Mouse (Mus musculus): Measurements from ENCODE around the gene 0610037L13Rik.
A peak's percentile ranks its signal among the peaks of the same experiment; 100 is the strongest.

Gene 0610037L13Rik

DNA sequence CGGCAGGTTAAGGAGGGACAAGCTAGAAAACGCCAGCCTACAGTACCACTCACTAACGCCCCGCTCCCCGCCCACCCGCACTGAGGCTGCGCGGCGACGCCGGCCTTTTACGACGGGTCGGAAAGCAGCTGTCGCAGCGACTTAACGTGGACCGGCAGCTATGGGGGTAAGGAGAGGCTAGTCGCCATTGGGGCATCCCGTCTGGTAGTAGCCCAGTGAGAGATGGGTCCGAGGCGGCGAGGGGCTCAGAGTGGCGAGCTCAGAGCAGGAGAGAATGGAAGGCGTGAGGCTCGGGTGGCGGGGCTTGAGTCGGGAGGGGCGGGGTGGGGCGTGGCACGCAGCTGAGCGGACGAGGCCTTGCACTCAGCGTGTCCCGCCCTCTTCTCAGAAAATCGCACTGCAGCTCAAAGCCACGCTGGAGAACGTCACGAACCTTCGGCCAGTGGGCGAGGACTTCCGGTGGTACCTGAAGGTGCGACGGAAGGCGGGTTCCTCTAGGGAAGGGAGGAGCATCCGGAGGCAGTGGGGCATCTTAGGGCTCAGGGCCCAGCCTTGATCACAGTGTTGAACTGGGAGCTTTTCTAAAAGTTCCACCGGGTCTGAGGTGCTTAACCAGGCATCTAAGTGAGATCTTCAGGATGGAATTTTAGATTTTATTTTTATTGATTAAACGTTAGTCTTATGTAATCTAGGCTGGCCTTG is at the start of gene 0610037L13Rik:
TSS of gene 0610037L13Rik (plus strand) at position 83 of the 702 bp plus-strand sequence.
- peak; percentile 93 for DNase-seq

DNA sequence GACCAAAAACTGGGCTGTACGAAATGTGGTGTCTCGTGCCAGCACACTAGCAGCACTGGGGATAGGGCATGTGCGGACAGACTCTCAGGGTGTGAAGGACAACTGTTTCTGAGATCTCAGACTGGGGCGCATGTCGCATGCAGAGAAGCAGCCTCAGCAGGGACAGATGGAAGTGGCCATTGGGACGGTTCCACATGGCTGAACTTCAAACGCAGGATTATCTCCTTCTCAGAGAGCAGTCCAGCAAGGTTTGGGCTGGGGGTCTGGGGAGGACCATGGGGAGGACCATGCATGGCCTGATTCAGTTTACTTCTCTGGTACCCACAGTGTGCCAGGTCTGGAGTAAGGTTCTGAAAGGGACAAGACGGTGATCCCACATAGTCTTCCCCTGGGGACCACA is 45.9 kb upstream of the 0610037L13Rik start:
- no peak for DNase-seq

DNA sequence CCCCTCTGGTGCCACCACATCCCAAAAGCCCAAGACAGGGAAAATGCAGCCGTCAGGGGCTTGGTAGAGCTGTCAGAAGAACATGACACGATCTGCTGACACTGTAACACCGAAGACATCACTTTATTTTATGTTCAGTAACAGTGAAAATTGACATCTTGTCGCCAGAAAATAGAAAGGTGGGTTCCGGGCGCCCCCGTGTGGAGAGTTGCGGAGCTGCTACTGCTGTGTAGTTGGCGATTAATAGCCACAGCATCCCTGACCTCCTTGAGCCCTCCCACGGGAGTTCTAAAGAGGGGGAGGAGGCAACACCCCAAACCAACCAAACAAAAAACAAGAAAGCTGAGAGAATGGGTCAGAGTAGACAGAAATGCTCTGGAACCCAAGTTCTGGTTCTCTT is 44.6 kb upstream of the 0610037L13Rik start:
- peak; percentile 75 for DNase-seq

DNA sequence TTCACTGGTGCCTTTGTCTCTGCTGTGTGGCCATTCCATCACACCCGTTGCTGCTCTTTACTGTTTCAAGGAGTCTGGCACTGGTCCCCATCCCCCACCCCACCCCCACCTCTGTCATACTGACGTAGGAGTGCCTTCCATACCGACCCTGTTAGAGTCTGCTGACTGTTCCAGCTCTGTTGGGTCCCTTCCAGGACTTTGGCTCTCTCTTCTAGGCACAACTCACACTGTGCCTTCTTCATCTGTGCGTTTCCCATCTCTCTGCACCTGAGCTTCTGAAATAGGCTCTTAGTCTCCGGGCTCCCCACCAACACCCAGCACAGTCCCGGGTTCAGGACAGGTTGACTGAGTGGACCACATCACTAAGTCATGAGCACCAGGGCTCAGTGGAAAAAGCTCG is 42.8 kb upstream of the 0610037L13Rik start:
- DNase-seq: no peak

DNA sequence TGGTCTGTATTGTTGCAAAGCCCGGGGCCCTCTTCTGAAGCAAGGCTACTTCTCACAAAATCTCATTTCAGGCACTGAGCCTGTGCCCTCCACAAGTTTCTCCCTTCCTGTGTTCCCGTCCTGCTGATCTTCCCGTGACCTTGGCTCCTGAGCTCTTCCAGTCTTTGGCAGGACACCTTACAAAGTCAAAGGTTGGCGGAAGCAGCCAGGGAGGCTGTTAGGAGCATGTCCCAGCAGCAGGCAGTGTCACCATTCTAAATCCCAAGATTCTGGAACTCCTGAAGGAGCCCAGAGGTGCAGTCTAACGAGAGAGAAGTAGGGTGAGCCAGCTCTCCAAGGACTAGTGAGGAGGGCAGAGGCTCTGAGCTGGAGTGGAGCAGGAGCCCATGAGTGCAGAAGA is 41.1 kb upstream of the 0610037L13Rik start:
- no peak for DNase-seq

DNA sequence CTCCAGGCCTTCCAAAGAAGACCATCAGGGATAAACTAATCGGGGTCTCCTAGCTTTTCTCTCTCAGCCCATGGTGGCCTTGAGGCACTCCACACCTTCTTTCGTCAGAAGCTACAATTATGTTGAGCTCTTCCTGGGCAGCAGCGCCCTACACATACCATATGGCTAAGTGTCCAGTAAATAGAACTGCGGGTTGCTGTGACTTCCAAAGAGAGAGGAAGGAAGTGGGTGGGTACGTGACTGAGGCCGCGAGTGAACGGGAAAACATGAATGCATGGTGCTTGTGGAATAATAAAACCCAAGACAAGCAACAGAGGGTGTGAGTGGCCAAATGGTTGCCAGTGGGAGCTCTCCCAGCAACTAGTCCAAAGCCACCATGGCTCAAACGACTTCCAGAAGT is 40.0 kb upstream of the 0610037L13Rik start:
- no peak for DNase-seq

DNA sequence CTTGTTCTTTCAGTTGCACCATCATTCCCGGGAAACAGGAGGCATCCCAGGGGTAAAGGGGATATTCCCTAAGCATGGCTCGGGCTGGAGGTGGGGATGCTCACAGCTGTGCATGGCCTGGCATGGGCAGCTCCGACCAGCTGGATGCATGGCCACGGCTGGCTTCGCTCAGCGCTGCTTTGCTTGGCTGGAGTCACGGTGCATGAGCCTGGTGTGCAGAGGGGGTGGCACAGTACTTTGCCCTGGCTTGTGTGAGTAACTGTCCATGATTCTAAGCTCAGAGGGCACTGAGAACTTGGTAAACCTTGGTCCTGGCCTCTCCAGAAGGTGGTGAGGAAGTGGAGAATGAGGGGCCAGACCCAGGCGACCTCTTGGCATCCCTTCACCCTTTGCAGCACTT is 39.5 kb upstream of the 0610037L13Rik start:
- DNase-seq: no peak

DNA sequence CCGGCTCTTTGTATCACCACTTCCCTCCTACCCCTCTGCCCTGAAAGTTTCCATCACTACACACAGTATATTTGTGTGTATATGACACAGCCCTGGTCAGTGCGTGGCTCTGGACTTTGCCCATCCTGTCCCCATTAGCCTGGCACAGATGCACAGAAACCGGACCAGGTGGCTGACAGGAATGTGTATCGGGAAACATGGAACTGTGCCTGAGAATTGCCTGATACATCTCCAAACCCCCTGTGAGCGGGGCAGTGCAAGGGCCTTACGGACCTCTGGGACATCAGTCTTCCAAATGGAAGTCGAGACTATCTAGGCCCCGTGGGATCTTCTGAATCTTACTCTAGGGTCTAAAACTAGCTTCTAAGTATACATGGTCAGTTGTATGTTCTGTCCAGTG is 36.3 kb upstream of the 0610037L13Rik start:
- no peak for DNase-seq

DNA sequence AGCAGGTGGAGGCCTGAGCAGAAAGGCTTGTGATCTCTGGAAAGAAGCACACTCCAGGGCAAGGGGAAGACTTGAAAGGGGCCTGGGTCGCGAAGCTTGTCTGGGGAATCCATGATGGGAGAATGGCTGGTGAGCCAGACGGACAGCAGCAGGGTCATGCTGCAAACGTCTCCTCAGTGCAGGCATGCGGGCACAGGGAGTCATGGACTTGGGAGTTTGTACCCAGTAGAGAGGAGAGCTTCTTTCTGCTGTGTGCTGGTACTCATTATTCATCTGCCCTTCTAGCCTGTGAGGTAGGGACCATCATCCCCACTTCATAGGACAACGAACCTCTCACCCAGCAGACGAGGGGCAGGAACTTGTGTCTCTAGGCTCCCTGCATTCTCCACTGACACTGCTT is 35.8 kb upstream of the 0610037L13Rik start:
- no peak for DNase-seq

DNA sequence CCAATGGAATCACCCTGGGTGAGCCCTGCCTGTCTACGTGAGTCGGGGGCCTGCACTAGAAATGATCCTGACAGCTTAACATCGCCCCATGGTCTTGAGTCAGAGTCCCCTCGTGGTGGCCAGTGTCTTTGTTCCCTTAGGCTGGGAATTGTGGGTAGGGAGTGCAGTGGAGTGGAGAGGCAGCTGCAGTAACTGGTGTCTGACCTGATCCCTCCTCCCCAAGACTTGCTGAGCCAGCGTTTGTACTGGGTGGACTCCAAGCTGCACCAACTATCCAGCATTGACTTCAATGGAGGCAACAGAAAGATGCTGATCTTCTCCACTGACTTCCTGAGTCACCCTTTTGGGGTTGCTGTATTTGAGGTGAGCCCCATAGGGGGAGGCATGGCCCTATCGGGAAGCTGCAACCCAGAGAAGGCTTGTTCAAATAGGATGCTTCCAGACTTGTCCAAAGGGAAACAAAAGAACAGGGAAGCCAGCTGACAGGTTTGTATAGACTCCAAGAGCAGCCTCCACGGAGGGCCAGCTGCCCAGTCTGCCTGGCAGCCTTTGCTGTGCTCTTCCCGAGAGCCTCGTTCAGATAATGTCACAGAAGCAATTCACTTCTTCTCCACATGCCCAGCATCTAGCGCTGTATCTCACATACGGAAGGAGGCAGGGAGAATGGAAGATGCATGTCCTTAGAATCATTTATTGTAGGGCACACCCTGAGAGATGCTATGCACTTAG is 32.5 kb upstream of the 0610037L13Rik start:
- no peak for DNase-seq

DNA sequence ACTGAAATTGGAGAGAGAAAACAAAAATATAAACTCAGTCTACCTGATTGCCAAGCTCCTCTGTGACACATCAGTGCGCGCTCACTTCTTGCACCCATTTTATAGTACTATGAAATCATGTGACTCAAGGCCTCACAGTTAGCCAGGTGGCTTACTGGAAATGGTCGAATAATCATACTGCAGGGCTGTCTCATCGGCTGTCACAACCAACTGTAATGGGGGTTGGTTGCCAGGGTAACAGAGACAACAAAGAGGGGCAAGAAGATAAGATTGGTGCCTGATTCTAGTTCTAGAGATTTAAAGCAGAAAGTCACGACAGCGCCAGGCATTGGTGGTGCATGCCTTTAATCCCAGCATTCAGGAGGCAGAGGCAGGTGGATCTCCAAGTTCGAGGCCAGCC is 30.6 kb upstream of the 0610037L13Rik start:
- DNase-seq: no peak

DNA sequence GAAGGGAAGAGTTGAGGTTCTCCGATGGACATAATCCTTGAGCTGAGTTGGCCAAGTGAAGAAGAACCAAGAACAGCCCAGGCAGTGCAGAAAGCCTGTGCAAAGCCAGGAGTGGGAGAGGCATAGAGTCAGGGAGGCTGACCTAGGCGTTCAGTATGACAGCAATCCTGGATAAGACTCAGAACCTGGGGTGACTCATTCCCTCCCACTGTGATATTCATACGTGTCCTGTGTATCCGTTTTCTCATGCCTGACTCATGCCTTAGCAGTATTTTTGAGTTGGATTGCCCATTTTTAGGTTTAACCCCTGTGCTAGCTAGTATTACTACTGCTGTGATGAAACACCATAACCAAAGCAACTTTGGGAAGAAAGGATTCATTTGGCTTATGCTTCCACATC is 24.7 kb upstream of the 0610037L13Rik start:
- DNase-seq: no peak

DNA sequence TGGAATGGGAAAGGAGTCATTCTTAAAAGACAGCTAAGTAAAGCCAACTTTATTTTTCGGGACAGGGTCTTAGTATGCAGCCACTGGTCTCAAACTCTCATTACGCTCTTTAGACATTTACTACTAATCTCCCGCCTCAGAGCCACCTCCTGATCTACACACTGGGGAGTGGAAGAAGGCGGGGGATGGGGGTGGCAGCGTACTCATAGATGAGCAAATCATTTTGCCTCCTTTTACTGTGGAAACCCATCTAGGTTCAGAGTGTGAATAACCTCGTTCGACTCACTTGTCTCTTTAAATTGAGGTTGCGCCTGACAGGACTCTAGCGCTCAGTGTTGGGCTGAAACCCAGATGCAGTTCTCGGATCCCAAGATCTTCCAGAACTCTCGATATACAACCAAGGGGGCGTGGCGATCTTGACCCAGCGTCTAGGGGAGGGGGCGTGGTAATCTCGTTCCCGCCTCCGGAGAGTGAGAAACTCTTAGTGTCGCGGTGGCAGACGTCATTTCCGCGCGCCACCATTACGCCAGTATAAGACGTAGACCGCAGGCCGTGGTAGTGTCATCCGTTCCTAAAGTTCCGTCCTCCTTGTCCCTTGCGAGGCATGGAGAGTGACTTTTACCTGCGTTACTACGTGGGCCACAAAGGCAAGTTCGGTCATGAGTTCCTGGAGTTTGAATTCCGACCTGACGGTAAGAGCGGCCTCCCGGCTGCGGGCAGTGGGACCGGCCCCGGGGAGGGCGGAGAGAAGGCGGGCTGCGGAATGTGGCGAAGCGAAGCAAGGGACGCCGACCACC is 10.2 kb upstream of the 0610037L13Rik start, which contains the start of gene Magoh:
TSS of gene Magoh (plus strand) at position 502 of the 797 bp plus-strand sequence.
- peak; percentile 95 for DNase-seq

DNA sequence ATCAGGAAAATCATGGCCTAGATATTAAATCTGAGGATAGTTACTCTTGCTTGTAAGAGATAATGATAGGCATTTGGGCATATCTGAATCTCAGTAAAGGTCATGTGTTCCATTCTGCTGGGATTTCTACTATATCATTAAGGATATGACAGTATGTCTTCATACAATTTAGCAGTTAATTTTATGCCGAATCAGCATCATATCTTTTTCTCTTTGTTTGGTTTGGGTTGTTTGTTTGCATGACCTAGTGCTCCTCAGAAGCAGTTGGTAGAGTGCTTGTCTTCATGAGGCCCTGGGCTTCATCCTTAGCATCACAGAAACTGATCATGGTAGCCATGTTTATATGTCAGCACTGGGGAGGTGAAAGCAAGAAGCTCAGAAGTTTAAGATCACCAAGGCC is 8.0 kb upstream of the 0610037L13Rik start:
- no peak for DNase-seq

DNA sequence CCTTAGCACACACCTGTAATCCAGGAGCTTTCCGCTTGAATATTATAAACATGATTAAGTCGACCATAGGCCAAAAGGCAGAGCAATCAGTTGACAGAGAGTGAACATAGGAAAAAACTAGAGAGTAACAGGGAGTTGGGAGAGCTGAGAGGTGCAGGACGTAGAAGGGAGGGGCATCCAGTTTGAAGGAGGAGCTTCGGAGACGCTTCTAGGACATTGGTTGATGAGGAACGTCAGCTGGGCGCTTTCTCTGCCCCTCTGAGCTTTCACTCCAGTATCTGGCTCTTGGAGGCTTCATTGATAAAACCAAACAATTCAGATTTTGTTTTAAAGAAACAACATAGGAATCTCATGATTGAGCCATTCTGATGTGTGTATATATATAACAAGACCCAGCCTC is 3.2 kb upstream of the 0610037L13Rik start:
- DNase-seq: no peak

DNA sequence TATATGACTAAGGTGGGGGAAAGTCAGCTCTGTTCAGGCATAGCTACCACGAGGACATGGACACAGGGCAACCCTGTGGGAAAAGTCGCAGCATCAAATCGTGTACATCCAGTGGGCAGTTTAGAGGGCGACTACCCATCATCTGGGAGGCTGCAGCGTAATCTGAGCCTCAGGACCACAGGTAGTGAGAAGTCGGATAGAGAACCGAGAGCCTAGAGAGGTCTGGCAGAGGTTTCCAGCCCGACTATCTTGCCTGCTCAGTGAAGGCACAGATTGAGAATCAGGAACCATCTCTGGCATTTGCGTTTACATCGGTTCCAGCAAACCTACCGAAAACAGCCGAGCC is 255 bp upstream of the 0610037L13Rik start:
- DNase-seq: no peak

DNA sequence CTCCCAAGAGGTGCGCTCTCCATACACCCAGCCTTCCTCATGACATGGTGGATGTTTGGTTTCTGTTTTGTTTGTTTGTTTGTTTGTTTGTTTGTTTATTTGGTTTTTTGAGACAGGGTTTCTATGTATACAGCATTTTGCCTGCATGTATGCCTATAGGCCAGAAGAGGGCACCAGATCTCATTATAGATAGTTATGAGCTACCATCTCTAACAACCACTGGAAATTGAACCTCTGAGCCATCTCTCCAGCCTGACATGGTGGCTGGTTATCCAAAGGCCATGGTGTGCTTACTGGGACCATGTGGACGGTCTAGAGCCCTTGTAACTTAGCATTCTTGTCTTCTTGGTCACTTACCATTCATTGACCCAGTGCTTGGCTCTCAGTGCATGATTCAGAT is 3.0 kb downstream of the 0610037L13Rik start:
- no peak for DNase-seq

DNA sequence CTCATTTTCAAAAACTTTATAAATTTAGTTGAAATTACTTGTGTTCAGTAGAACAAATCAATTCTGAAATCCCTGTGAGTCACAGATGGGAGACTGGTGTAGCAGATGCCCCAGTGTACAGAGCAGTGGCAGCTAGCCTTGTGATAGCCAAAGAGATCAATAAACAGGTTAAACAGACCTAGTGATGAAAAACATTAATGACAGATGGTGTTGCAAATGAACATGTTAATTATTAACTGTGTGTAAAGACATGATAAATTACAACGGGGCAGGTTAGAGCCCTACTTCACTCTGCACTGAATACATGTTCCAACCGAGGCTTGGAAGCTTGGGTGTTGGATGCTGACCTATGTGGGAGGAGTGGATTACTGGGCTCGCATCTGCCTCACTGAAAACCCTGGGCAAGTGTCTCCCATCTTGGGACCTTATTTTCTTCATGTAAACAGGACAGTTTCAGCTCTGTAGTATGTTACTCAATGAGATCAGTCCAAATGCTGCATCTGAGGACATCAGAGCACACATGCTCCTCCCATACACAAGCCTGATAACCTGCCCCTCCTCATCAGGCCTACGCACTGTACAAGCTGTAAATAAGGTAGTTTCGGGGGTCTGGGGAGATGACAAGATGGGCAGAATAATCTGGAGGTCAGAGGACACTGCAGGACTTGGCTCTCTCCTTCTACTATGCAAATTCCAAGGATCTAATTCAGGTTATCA is 9.8 kb downstream of the 0610037L13Rik start:
- no peak for DNase-seq

DNA sequence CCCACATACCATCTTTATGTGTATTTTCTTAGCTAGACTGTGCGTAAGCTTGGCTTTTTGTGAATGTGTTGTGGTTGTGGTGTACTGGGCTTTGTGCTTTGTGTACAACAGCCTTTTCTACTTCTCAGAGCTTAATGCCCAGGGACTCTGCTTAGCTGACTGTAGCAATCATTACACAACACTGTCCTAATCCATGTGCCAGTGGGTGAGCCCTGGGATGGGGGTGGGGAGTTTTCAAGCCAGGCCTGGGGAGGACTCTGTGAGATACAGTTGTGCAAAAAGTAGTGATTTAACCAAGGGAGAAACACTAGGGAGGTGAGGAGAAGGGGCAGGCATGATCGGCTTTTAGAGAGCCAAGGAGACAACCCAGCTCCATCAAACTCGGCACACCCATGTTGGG is 10.6 kb downstream of the 0610037L13Rik start:
- DNase-seq: no peak

DNA sequence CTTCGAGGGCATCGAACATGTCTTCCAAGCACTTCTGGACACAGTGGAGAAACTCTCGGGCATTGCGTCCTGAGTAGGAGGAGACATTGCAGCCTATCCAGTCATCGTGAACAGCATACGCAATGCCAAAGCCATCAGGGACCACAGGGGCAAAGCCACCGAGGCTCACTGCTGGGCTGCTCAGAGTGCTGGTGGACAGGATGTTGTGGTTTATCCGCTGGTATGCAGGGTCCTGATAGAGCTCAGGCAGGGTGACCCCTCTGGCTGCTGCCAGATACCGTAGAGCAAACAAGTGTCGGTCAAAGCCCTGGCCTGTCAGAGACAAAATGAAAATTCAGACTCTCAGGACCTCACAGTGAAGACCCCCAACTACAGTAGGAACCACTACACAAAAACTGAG is 14.6 kb downstream of the 0610037L13Rik start:
- DNase-seq: no peak

DNA sequence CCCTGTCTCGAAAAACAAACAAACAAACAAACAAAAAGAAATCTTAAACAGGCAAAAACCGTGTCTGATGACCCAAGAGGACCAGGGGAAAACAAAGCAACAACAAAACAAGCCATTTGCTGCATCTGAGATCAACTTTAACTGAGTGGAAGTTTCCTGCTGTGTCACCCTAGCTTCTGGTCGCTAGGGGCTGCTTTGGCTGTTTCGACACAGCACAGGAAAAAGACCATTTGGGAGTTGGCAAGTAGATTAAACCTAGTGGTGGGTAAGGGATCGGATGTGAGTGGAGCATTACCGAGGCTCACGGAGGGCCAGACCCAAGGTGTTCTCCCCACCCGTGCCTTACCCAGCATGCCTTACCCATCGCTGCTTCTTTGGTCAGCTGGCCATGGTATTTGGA is 16.9 kb downstream of the 0610037L13Rik start:
- DNase-seq: no peak

DNA sequence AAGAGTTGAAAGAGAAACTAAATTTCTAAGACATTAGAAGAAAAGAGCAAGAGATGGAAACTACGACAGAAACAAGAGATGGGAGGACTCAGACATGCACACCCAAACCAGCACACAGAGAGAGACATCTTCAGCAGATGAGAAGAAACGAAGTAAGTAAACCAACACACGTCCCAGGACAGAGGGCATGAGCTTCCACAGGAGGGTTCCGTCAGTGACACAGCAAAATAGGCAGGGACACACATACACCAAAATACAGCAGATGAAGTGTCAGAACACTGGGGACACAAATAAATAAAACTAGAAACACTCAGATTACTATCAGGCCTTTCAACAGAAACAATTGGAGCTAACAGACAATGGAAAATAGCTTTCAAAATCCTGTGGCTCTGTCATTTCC is 20.4 kb downstream of the 0610037L13Rik start:
- no peak for DNase-seq

DNA sequence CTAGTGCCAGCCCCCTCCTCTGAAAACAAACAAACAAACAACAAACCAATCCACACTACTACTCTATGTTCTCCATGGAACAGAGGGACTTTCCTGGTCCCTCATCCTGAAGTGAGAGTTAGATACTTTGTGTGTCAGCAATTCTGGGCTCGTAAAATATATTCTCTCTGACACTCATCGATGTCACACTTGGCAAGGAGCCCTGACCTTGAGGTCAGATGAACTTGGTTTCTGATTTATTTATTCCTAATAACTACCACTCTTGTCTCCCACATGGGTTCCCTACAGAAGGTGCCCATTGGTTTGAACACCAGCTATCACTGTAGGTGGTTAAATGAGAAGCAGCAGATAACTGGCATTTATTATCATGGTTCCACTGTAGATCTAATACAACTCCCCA is 30.7 kb downstream of the 0610037L13Rik start:
- DNase-seq: no peak

All from thymus, postnatal 25 days (tissue).